ENCODE assay signal across 14 mouse cellular contexts in the genomic region with DNA sequence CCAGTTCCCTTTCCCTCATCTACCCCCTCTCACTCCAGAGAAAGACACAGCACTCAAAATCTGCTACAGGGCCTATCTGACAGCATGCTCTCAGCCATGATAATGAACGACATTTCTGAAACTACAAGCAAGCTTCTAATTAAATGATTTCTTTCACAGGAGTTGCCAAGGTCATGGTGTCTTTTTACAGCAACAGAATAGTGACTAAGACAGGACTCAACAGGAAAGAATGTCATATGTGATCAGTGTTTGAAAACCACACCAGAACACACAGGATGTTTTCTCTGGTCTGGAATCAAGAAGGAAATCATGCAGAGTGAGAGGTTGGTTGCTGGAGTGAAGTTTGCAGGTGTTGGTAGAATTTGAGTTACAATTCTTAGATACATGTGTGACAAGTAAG.
"Had no signal": no experiment of that assay in that cellular context is flagged by ENCODE, and none has a peak within 500 bp of the region (broad histone marks: within the 10 kb centered on the region; RNA-seq: fewer than 3 reads in every experiment).

No protein-coding gene starts in this region.

- H3K9ac ChIP-seq: kidney, embryonic 15.5 days; liver, embryonic 15.5 days; midbrain, embryonic 13.5 days; neural tube, embryonic 13.5 days had no signal

- H3K4me2 ChIP-seq: kidney, embryonic 15.5 days; liver, embryonic 11.5 days; liver, embryonic 15.5 days; midbrain, embryonic 13.5 days; neural tube, embryonic 13.5 days had no signal

- H3K27ac ChIP-seq: kidney, embryonic 15.5 days; left cerebral cortex, adult 2 months; limb, embryonic 10.5 days; liver, embryonic 15.5 days; midbrain, embryonic 13.5 days; neural tube, embryonic 13.5 days had no signal

- H3K27me3 ChIP-seq: kidney, embryonic 15.5 days; liver, embryonic 15.5 days; midbrain, embryonic 13.5 days; neural tube, embryonic 13.5 days had no signal

- DNase-seq: kidney, postnatal 14 days; lung, adult 2 months; lung, postnatal 36 days; right cerebral cortex, adult 18-20 months; right cerebral cortex, postnatal 25 days; thymus, postnatal 36 days had no signal

- H3K4me1 ChIP-seq: kidney, embryonic 15.5 days; limb, embryonic 10.5 days; liver, embryonic 15.5 days; midbrain, embryonic 13.5 days; neural tube, embryonic 13.5 days had no signal

- H3K36me3 ChIP-seq: kidney, embryonic 15.5 days; limb, embryonic 10.5 days; liver, embryonic 15.5 days; midbrain, embryonic 13.5 days; neural tube, embryonic 13.5 days had no signal

- ATAC-seq: lung, postnatal 0 days; midbrain, embryonic 13.5 days had no signal

- H3K9me3 ChIP-seq: kidney, embryonic 15.5 days; limb, embryonic 10.5 days; liver, embryonic 15.5 days; midbrain, embryonic 13.5 days; neural tube, embryonic 13.5 days had no signal

- H3K4me3 ChIP-seq: kidney, embryonic 15.5 days; left cerebral cortex, adult 2 months; limb, embryonic 10.5 days; liver, embryonic 15.5 days; midbrain, embryonic 13.5 days; neural tube, embryonic 13.5 days had no signal
